Mouse (Mus musculus) limb, embryonic 15.5 days (tissue): ENCODE measurements around the gene Gipc2. TPM values are rescaled to one million over a fixed set of nuclear protein-coding genes. Genes with fewer than 3 reads are reported as not detected.

Experiments
- ATAC-seq: fragments of 200-750 bp; cut with Nextera tagmentation; 2 replicates; pipeline ENCODE4 v1.8.0; 2017; ENCODE audit warnings: low read depth, moderate TSS enrichment; ENCODE audit not compliant: insufficient number of reproducible peaks, low FRiP score, low TSS enrichment
- H3K27ac ChIP-seq: fragments of 300-500 bp; sonication (generic); 2 replicates; pipeline ENCODE4 v1.5.1; 2015; ENCODE audit warnings: moderate library complexity, mild to moderate bottlenecking, inconsistent platforms
- H3K27me3 ChIP-seq: fragments of 300-500 bp; sonication (generic); 2 replicates; pipeline ENCODE4 v1.6.1; 2015; ENCODE audit warnings: inconsistent platforms
- H3K36me3 ChIP-seq: fragments of 300-500 bp; sonication (generic); 2 replicates; pipeline ENCODE4 v1.6.1; 2015; ENCODE audit warnings: inconsistent platforms
- H3K4me1 ChIP-seq: fragments of 300-500 bp; sonication (generic); 2 replicates; pipeline ENCODE4 v1.6.1; 2015; ENCODE audit warnings: inconsistent platforms
- H3K4me2 ChIP-seq: fragments of 300-500 bp; sonication (generic); 2 replicates; pipeline ENCODE4 v1.6.1; 2015; ENCODE audit warnings: mild to moderate bottlenecking, inconsistent platforms
- H3K4me3 ChIP-seq: fragments of 300-500 bp; sonication (generic); 2 replicates; pipeline ENCODE4 v1.5.1; 2015; ENCODE audit warnings: mild to moderate bottlenecking, inconsistent platforms
- H3K9ac ChIP-seq: fragments of 300-500 bp; sonication (generic); 2 replicates; pipeline ENCODE4 v1.6.1; 2015; ENCODE audit warnings: inconsistent platforms
- H3K9me3 ChIP-seq: fragments of 300-500 bp; sonication (generic); 2 replicates; pipeline ENCODE4 v1.6.1; 2016; ENCODE audit warnings: inconsistent platforms
- WGBS: fragments of 180-500 bp; shearing (Covaris S2); methylation state at CpG from one replicate; pipeline ENCODE4 v1.1.7; 2015; 5-methylcytosine and 5-hydroxymethylcytosine counted together
- polyA plus RNA-seq: library from polyadenylated mRNA; unstranded; fragments of >200 nt; fragmentation: Nextera tagmentation; extraction: Ambion mirVana; gene quantifications from 2 replicates; pipeline ENCODE4 v1.2.1, GENCODE M21; 2015

Gene Gipc2
- polyA plus RNA-seq, 1 experiment from 2014 or later: 9.1 TPM

DNA sequence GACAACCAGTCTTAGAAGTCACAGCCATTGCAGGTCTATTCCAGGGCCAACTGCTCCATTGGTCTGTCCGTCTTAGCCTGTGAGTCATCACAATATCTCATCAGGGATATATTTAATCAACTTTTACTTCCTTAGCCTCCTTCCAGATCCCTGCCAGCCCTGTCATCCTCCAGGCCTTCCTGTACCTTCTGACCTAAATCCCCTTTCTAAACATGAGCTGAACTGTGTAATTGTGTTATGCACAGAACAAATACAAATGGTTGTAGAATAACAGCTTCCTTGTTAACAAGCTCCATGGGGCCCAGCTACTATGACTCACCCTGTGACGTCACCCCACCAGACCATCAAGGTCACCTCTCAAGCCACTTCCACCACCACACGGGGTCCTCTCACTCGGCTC is 111.8 kb downstream of the Gipc2 start:
- H3K27me3 ChIP-seq: no peaks in the 10 kb centered on the region
- no peak for ATAC-seq
- no peaks in the 10 kb centered on the region for H3K4me1 ChIP-seq
- no peak overlapping the region for H3K9ac ChIP-seq
- no peaks in the 10 kb centered on the region for H3K36me3 ChIP-seq
- no peak overlapping the region for H3K4me3 ChIP-seq
- no peak overlapping the region for H3K4me2 ChIP-seq
- no peaks in the 10 kb centered on the region for H3K9me3 ChIP-seq
- WGBS: 64% methylated on average over 4 of the region's 4 CpGs
- no peak overlapping the region for H3K27ac ChIP-seq

DNA sequence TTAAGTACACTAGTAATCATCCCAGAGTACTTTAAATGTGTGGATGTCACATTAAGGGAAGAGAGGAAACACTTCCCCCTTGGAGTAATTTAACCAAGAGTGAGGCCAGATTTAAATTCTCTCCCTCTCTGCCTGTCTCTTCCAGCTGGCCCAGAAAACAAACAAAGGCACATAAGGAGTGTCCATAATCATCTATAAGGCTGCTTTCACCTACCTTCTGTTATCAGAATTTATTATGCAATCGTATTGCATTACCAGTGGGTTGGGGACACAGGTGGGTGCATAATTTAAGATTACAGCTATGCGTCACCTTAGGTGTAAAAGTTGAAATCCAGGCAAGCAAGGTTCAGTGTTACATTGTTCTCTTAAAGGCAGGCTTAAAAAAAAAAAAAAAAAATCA is 114.1 kb downstream of the Gipc2 start:
- Histone ChIP-seq H3K27ac (no peak overlapping the region), H3K4me2 (no peak overlapping the region), H3K4me1 (no peaks in the 10 kb centered on the region), H3K9me3 (no peaks in the 10 kb centered on the region), H3K4me3 (no peak overlapping the region), H3K36me3 (no peaks in the 10 kb centered on the region), H3K9ac (no peak overlapping the region), H3K27me3 (no peaks in the 10 kb centered on the region)
- 93% methylated on average over 2 of the region's 2 CpGs for WGBS
- ATAC-seq: no peak

DNA sequence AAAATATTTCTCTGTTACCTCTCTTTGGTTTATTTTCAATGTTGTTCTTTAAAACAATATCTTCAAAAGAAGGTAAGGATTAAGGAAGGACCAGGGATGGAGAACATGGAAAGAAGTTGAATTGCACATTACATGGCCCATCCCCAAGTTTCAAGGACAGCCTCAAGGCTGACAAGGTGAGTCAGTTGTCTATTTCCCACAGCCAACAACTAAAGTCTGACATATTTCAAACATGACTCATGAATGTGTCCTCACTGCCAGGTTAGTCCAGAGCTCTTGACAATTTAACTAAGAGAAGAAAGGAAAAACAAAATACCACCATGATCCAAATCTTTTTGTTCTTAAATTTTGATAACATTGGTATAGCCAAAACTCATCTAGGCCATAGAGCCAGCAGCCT is 118.1 kb downstream of the Gipc2 start:
- Histone ChIP-seq H3K4me3 (no peak overlapping the region), H3K9ac (no peak overlapping the region), H3K36me3 (no peaks in the 10 kb centered on the region), H3K9me3 (no peaks in the 10 kb centered on the region), H3K27me3 (no peaks in the 10 kb centered on the region), H3K4me2 (no peak overlapping the region), H3K27ac (no peak overlapping the region), H3K4me1 (no peaks in the 10 kb centered on the region)
- no peak for ATAC-seq

DNA sequence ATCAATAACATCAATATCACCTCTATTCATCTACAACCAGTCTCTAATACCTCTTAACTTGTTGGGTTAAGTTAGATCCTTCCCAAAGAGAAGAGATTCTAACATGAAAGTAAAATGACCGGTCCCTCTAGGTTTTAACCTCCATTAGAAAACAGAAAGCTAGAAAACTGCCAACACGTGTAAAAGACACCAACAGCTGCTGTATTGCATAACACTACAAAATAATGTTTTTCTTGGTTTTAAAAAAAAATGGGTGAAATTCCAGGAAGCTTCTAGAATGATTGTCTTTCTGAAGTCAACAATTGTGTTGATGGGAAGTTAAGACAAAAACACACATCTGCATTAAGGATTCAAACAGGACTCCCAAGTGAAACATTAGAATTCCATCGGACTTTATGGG is 119.1 kb downstream of the Gipc2 start:
- Histone ChIP-seq H3K36me3 (no peaks in the 10 kb centered on the region), H3K9me3 (no peaks in the 10 kb centered on the region), H3K9ac (no peak overlapping the region), H3K4me3 (no peak overlapping the region), H3K27ac (no peak overlapping the region), H3K27me3 (no peaks in the 10 kb centered on the region), H3K4me1 (no peaks in the 10 kb centered on the region), H3K4me2 (no peak overlapping the region)
- ATAC-seq: no peak
- WGBS: 72% methylated on average over 3 of the region's 3 CpGs

Other genes starting within 250 kb of the Gipc2 start
- 39.3 and 44.3 TPM in 2 replicates for gene Dnajb4, start 44.1 kb upstream of the Gipc2 start, polyA plus RNA-seq
- 192 and 209 TPM in 2 replicates for gene Fubp1, start 44.2 kb upstream of the Gipc2 start, polyA plus RNA-seq
- 28.5 and 41.5 TPM in 2 replicates for gene Nexn, start 100.1 kb upstream of the Gipc2 start, polyA plus RNA-seq
- gene Miga1, start 174.2 kb upstream of the Gipc2 start, polyA plus RNA-seq: 13.3 and 16.2 TPM in 2 replicates
- 44.9 and 45.2 TPM in 2 replicates for gene Usp33, start 180.2 kb upstream of the Gipc2 start, polyA plus RNA-seq
- gene Zzz3, start 229.2 kb upstream of the Gipc2 start, polyA plus RNA-seq: 40.6 and 41.4 TPM in 2 replicates